Mouse (Mus musculus): ENCODE measurements around the gene Uba3. TPM values are rescaled to one million over a fixed set of nuclear protein-coding genes. Genes with fewer than 3 reads are reported as not detected.

Uba3 gene
- polyA plus RNA-seq, 1 experiment from 2014 or later: 26.0 TPM

Other genes starting within 250 kb of the Uba3 start
- not detected in 2 replicates for gene Fam19a4, start 145.2 kb downstream of the Uba3 start, polyA plus RNA-seq (2015; fragmentation: Nextera tagmentation; extraction: Ambion mirVana)
- gene Eogt, start 56.5 kb downstream of the Uba3 start, polyA plus RNA-seq (2015; fragmentation: Nextera tagmentation; extraction: Ambion mirVana): 1.8 and 2.5 TPM in 2 replicates
- gene Tmf1, start 26.5 kb downstream of the Uba3 start, polyA plus RNA-seq (2015; fragmentation: Nextera tagmentation; extraction: Ambion mirVana): 12.5 and 13.2 TPM in 2 replicates
- 33.5 and 34.6 TPM in 2 replicates for gene Arl6ip5, start 5.0 kb upstream of the Uba3 start, polyA plus RNA-seq (2015; fragmentation: Nextera tagmentation; extraction: Ambion mirVana)
- gene Lmod3, start 47.1 kb upstream of the Uba3 start, polyA plus RNA-seq (2015; fragmentation: Nextera tagmentation; extraction: Ambion mirVana): 0.26 and 0.47 TPM in 2 replicates

Data from liver, embryonic 15.5 days (tissue).